Mouse (Mus musculus) CH12.LX (cell line): ENCODE data around the gene Dnah5.

ENCODE experiments used
- POLR2A ChIP-seq: IDR thresholded peaks from 2 replicates; pipeline ENCODE4 v1.6.1; 2011; ENCODE audit warnings: low read depth, mild to moderate bottlenecking, improper control_type of control experiment, low read length
- ZMIZ1 ChIP-seq: IDR thresholded peaks from 2 replicates; pipeline ENCODE4 v1.6.1; 2012; ENCODE audit warnings: low read depth, mild to moderate bottlenecking, inconsistent platforms, low read length, improper control_type of control experiment

DNA sequence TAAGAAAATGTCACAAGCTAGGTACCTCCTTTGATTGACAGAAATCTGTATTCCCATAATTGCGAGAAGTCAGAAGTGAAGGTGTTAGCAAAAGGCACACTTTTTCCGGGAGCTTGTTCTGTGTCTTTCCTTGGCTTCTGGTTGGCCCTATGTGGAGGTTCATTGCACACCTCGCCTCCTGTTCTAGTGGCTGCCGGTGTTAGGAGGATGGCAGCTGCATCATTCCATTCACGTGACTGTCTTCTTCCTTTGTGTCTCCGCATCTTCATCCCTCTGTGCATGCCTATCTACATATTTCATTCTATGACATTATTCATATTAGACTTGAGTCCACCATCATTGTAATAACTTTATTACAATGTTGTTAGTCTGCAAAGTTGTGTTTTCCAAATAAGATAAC is 37.5 kb upstream of the Dnah5 start:
- no peak for TF ChIP-seq POLR2A
- no peak for TF ChIP-seq ZMIZ1
